ENCODE assay signal across 9 mouse cellular contexts in genomic region chr3:52643100-52643551, GRCm38 (mm10).
DNase-seq lines count a peak whose midpoint lies in the region; ATAC-seq lines count a peak whose summit lies in the region.
"Had no signal": no experiment of that assay in that cellular context is flagged by ENCODE, and none has a peak within 500 bp of the region (broad histone marks: within the 10 kb centered on the region; RNA-seq: fewer than 3 reads in every experiment).

No protein-coding gene starts in this region.

- H3K9ac ChIP-seq in hindbrain, embryonic 12.5 days = no peak overlapping the region

- H3K4me2 ChIP-seq in hindbrain, embryonic 12.5 days (replicated peaks) = no peak overlapping the region

- ATAC-seq in frontal cortex, adult (ENCODE audit: low TSS enrichment) = 0 out of 2 replicates have a peak, but pooled peaks have one; percentile 9
- no peak for ATAC-seq in hindbrain, embryonic 12.5 days (ENCODE audit: low FRiP score)

- H3K4me1 ChIP-seq in hindbrain, embryonic 12.5 days = peaks cover 42% of the 10 kb centered on the region

- no peaks in the 10 kb centered on the region for H3K9me3 ChIP-seq in hindbrain, embryonic 12.5 days (replicated peaks)

- peak overlapping the region; percentile 79 for H3K27ac ChIP-seq in hindbrain, embryonic 12.5 days
- H3K27ac ChIP-seq: kidney, postnatal 0 days had no signal

- no peaks in the 10 kb centered on the region for H3K36me3 ChIP-seq in hindbrain, embryonic 12.5 days

- peaks cover 14% of the 10 kb centered on the region for H3K27me3 ChIP-seq in hindbrain, embryonic 12.5 days

- H3K4me3 ChIP-seq in hindbrain, embryonic 12.5 days = no peak overlapping the region

- DNase-seq in frontal cortex, postnatal 25 days (ENCODE audit: low spot score in 2 of 2) = no peak
- DNase-seq in right cerebral cortex, postnatal 10 days (ENCODE audit: low spot score in 2 of 2) = peak; percentile 73 to 79
- no peak for DNase-seq in right cerebral cortex, postnatal 25 days
- DNase-seq in retina, embryonic 14.5 days (ENCODE audit: low spot score) = peak; percentile 44
- DNase-seq in adrenal gland, adult 2 months = no peak
- no peak for DNase-seq in adipocyte (ENCODE audit: low spot score)

- 37% methylated on average over 9 of the region's 9 CpGs for WGBS in hindbrain, embryonic 12.5 days

Comparison
In these comparisons a context has a peak if more than half of its experiments do, and no peak if none do; other contexts are left out.
1. DNase-seq: peak in right cerebral cortex, postnatal 10 days (2 of 2) and retina, embryonic 14.5 days (single experiment); none in frontal cortex, postnatal 25 days (0 of 2), right cerebral cortex, postnatal 25 days (single experiment), adrenal gland, adult 2 months (single experiment) and adipocyte (single experiment).